Mouse (Mus musculus) myocyte (in vitro differentiated cells): Measurements from ENCODE around the gene Ctps. TPM values are rescaled to one million over a fixed set of nuclear protein-coding genes. Genes with fewer than 3 reads are reported as not detected.

ENCODE experiments used
- H3K27me3 ChIP-seq: one replicate; pipeline ENCODE4 v1.6.1; 2011; ENCODE audit not compliant: control insufficient read depth, insufficient read depth, insufficient read length
- H3K36me3 ChIP-seq: one replicate; pipeline ENCODE4 v1.6.1; 2011; ENCODE audit not compliant: control insufficient read depth, insufficient read depth
- H3K4me2 ChIP-seq: one replicate; pipeline ENCODE4 v1.6.1; 2011; ENCODE audit warnings: low read depth, control low read depth
- H3K4me3 ChIP-seq: one replicate; pipeline ENCODE4 v1.5.1; 2011; ENCODE audit warnings: mild to moderate bottlenecking, control low read depth, moderate library complexity
- H3K79me2 ChIP-seq: one replicate; pipeline ENCODE4 v1.6.1; 2011; ENCODE audit not compliant: control insufficient read depth, insufficient read depth
- H3ac ChIP-seq: one replicate; pipeline ENCODE4 v1.6.1; 2011; ENCODE audit not compliant: control insufficient read depth, insufficient read length
- CEBPB ChIP-seq: IDR thresholded peaks from 2 replicates; pipeline ENCODE4 v1.6.1; 2011; ENCODE audit warnings: mild to moderate bottlenecking, moderate library complexity; ENCODE audit not compliant: poor library complexity, insufficient read depth, severe bottlenecking
- E2F4 ChIP-seq: IDR thresholded peaks from one replicate; pipeline ENCODE4 v1.6.1; 2011; ENCODE audit warnings: mild to moderate bottlenecking, control low read depth, moderate library complexity; ENCODE audit not compliant: insufficient read depth
- MAX ChIP-seq: IDR thresholded peaks from one replicate; pipeline ENCODE4 v1.6.1; 2011; ENCODE audit warnings: low read depth, mild to moderate bottlenecking, control low read depth
- MYOD1 ChIP-seq, 3 experiments: IDR thresholded peaks; one replicate each; pipeline ENCODE4 v1.6.1; 2011; ENCODE audit warnings: control low read depth in 2 of 3, low read depth in 2 of 3, mild to moderate bottlenecking in 2 of 3, moderate library complexity in 1 of 3; ENCODE audit not compliant: insufficient read length in 2 of 3, control insufficient read depth in 1 of 3
- MYOG ChIP-seq, 3 experiments: IDR thresholded peaks; one replicate each; pipeline ENCODE4 v1.6.1; 2011; ENCODE audit warnings: control low read depth in 2 of 3, low read depth in 2 of 3, mild to moderate bottlenecking in 2 of 3; ENCODE audit not compliant: insufficient read length in 2 of 3, control insufficient read depth in 1 of 3, insufficient read depth in 1 of 3
- POLR2A ChIP-seq: IDR thresholded peaks from one replicate; pipeline ENCODE4 v1.6.1; 2011; ENCODE audit warnings: low read depth, mild to moderate bottlenecking, control low read depth, moderate library complexity; ENCODE audit not compliant: insufficient read length
- POLR2AphosphoS2 ChIP-seq: IDR thresholded peaks from one replicate; pipeline ENCODE4 v1.6.1; 2011; ENCODE audit warnings: low read depth, control low read depth; ENCODE audit not compliant: insufficient read length
- REST ChIP-seq: IDR thresholded peaks from one replicate; pipeline ENCODE4 v1.6.1; 2011; ENCODE audit warnings: mild to moderate bottlenecking, control low read depth, moderate library complexity; ENCODE audit not compliant: insufficient read depth, insufficient read length
- SRF ChIP-seq: IDR thresholded peaks from one replicate; pipeline ENCODE4 v1.6.1; 2011; ENCODE audit warnings: low read depth; ENCODE audit not compliant: control insufficient read depth, insufficient read length
- TCF12 ChIP-seq: IDR thresholded peaks from one replicate; pipeline ENCODE4 v1.6.1; 2011; ENCODE audit warnings: mild to moderate bottlenecking, control low read depth; ENCODE audit not compliant: poor library complexity, insufficient read depth, severe bottlenecking
- TCF3 ChIP-seq: IDR thresholded peaks from one replicate; pipeline ENCODE4 v1.6.1; 2011; ENCODE audit warnings: low read depth, control low read depth; ENCODE audit not compliant: insufficient read length
- USF1 ChIP-seq: IDR thresholded peaks from one replicate; pipeline ENCODE4 v1.6.1; 2011; ENCODE audit warnings: low read depth, mild to moderate bottlenecking, control low read depth, moderate library complexity
- polyA plus RNA-seq: library from polyadenylated mRNA; unstranded; fragments of >200 nt; fragmentation: generic; extraction: Trizol; gene quantifications from one replicate; pipeline ENCODE4 v1.2.1, GENCODE M21; 2012; ENCODE audit warnings: missing spikeins

Ctps gene
- polyA plus RNA-seq, 1 experiment, result 38.8 TPM

DNA sequence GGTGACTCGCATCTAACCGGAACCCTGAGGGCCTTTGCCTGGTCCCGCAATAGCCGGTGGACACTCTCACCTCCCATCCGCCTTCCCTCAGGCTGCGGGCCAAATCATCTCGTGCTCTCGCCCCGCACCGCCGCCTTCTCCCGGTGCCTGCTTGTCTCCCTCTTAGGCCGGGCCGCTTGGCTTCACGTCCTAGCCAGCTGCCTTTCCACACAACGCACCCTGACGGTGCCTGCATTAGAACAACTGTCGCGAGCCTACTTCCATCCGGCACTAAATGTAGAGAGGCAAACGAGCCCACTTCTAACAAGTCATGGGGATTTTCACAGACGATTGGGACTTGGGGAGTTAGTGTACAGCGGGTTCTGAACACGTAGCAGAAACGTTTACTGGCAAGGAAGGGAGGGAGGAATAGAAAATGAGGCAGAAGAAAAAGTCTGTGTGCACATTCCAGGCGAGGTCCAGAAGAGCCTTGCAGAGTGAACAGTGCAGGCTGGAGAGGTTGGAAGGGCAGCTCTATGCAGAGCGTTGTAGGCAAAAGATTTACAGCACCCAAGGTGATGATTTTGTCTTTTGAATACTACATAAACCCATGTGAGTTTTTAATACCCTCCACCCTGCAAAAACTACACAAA, 478 bp upstream of the Ctps start:
- Histone ChIP-seq H3K4me3 (peak overlapping the region; percentile 53), H3K27me3 (no peaks in the 10 kb centered on the region), H3ac (peak overlapping the region; percentile 84), H3K36me3 (no peaks in the 10 kb centered on the region), H3K79me2 (peaks cover 40% of the 10 kb centered on the region), H3K4me2 (peak overlapping the region; percentile 98)
- TF ChIP-seq POLR2AphosphoS2, result no peak
- TF ChIP-seq E2F4, result no peak
- TF ChIP-seq SRF, result no peak
- peak in 2 of 3 experiments; percentile 3 to 22 for TF ChIP-seq MYOG (IDR thresholded peaks at IDR 0.05; ENCODE audit: control insufficient read depth in 1 of 3, insufficient read depth in 1 of 3, insufficient read length in 2 of 3, low read depth in 2 of 3)
- TF ChIP-seq POLR2A, result no peak
- TF ChIP-seq TCF3, result no peak
- peak in 1 of 3 experiments; percentile 27 for TF ChIP-seq MYOD1 (IDR thresholded peaks at IDR 0.05; ENCODE audit: control insufficient read depth in 1 of 3, insufficient read length in 2 of 3, low read depth in 2 of 3)

DNA sequence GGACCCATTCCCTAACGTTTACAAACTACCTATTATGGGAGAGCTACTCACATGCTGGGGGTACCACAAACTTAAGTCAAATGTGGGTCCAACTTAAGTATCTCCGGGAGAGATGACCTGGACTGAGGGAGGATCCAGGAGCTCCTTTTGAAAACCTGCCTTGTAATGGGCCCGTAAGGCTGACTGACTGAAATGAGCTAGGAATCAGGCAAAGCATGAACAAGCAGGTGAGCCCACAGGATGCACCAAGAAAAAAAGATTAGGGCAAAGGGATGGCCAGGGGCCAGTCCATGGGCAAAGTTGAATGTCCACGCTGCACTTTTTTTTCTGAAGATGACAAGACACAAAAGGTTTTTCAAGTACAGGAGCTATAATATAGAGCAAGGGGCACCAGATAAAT, 1.1 kb downstream of the Ctps start:
- TF ChIP-seq USF1, result no peak
- no peak for TF ChIP-seq MYOD1 (IDR thresholded peaks at IDR 0.05; ENCODE audit: control insufficient read depth in 1 of 3, insufficient read length in 2 of 3, low read depth in 2 of 3)
- TF ChIP-seq TCF3, result no peak
- no peak for TF ChIP-seq REST
- TF ChIP-seq MAX, result no peak
- TF ChIP-seq TCF12, result no peak
- peak overlapping the region; percentile 79 for H3K4me2 ChIP-seq
- peaks cover 12% of the 10 kb centered on the region for H3K36me3 ChIP-seq
- peaks cover 54% of the 10 kb centered on the region for H3K79me2 ChIP-seq
- peak overlapping the region; percentile 53 for H3K4me3 ChIP-seq
- peak overlapping the region; percentile 84 for H3ac ChIP-seq
- H3K27me3 ChIP-seq, result no peaks in the 10 kb centered on the region

- peak overlapping the region; percentile 79 for H3K4me2 ChIP-seq
- no peak overlapping the region for H3ac ChIP-seq
- no peaks in the 10 kb centered on the region for H3K27me3 ChIP-seq
- TF ChIP-seq SRF, result no peak
- TF ChIP-seq MYOG (IDR thresholded peaks at IDR 0.05; ENCODE audit: control insufficient read depth in 1 of 3, insufficient read depth in 1 of 3, insufficient read length in 2 of 3, low read depth in 2 of 3), result no peak
- no peak for TF ChIP-seq TCF3
- no peak for TF ChIP-seq TCF12
- no peak for TF ChIP-seq MAX
- TF ChIP-seq USF1, result no peak
- TF ChIP-seq POLR2AphosphoS2, result no peak
- no peak for TF ChIP-seq MYOD1 (IDR thresholded peaks at IDR 0.05; ENCODE audit: control insufficient read depth in 1 of 3, insufficient read length in 2 of 3, low read depth in 2 of 3)
- no peak for TF ChIP-seq E2F4
- no peak for TF ChIP-seq POLR2A
- no peak for TF ChIP-seq CEBPB
- TF ChIP-seq REST, result no peak
- H3K4me3 ChIP-seq, result peak overlapping the region; percentile 53
- H3K36me3 ChIP-seq, result peaks cover 12% of the 10 kb centered on the region
- peaks cover 54% of the 10 kb centered on the region for H3K79me2 ChIP-seq
Observed at GRCm38 (mm10) chr4:120568005-120568404, 2.1 kb downstream of the Ctps start.

DNA sequence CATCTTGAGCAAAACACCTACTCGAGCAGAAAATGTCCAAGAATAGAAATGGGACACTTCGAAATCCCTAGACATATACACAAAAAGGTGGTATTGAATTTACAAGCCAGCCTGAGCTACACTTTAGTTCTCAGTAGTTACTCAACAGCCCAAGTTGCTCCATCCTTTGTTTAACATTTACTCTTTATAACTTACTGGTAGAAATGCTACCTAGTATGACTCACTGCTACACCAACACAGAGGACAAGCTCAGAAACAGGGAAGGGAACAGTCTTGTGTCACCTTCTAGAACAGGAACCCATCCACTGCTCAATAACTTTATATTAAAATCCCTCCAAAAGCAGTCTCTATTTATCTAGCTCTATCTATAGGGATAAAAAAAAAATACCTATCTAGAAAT, 4.3 kb downstream of the Ctps start:
- H3ac ChIP-seq, result no peak overlapping the region
- peaks cover 59% of the 10 kb centered on the region for H3K79me2 ChIP-seq
- H3K36me3 ChIP-seq, result peaks cover 22% of the 10 kb centered on the region
- H3K4me3 ChIP-seq, result no peak overlapping the region
- TF ChIP-seq REST, result no peak
- no peak for TF ChIP-seq E2F4
- TF ChIP-seq MYOG (IDR thresholded peaks at IDR 0.05; ENCODE audit: control insufficient read depth in 1 of 3, insufficient read depth in 1 of 3, insufficient read length in 2 of 3, low read depth in 2 of 3), result no peak
- TF ChIP-seq TCF3, result no peak
- no peak for TF ChIP-seq CEBPB
- no peak for TF ChIP-seq MYOD1 (IDR thresholded peaks at IDR 0.05; ENCODE audit: control insufficient read depth in 1 of 3, insufficient read length in 2 of 3, low read depth in 2 of 3)
- no peak for TF ChIP-seq SRF
- TF ChIP-seq USF1, result no peak
- H3K27me3 ChIP-seq, result no peaks in the 10 kb centered on the region
- no peak overlapping the region for H3K4me2 ChIP-seq

GRCm38 (mm10) chr4:120556592-120556991, 13.5 kb downstream of the Ctps start:
- no peak overlapping the region for H3K4me2 ChIP-seq
- no peak overlapping the region for H3K4me3 ChIP-seq
- no peak overlapping the region for H3ac ChIP-seq
- H3K79me2 ChIP-seq, result peaks cover 5% of the 10 kb centered on the region
- H3K27me3 ChIP-seq, result no peaks in the 10 kb centered on the region
- peaks cover 63% of the 10 kb centered on the region for H3K36me3 ChIP-seq
- TF ChIP-seq MYOG (IDR thresholded peaks at IDR 0.05; ENCODE audit: control insufficient read depth in 1 of 3, insufficient read depth in 1 of 3, insufficient read length in 2 of 3, low read depth in 2 of 3), result no peak
- TF ChIP-seq SRF, result no peak
- TF ChIP-seq TCF12, result no peak
- no peak for TF ChIP-seq POLR2AphosphoS2
- no peak for TF ChIP-seq CEBPB
- TF ChIP-seq E2F4, result no peak
- no peak for TF ChIP-seq REST
- TF ChIP-seq MYOD1 (IDR thresholded peaks at IDR 0.05; ENCODE audit: control insufficient read depth in 1 of 3, insufficient read length in 2 of 3, low read depth in 2 of 3), result no peak
- no peak for TF ChIP-seq MAX
